Comparison of ENCODE assay signal across 7 mouse cellular contexts in genomic region chr2:166712310-166712709, GRCm38 (mm10). TPM values are rescaled to one million over a fixed set of nuclear protein-coding genes. Genes with fewer than 3 reads are reported as not detected.
DNase-seq lines count a peak whose midpoint lies in the region; ATAC-seq and TF ChIP-seq lines count a peak whose summit lies in the region.

No protein-coding gene starts in this region.

- no peak for TF ChIP-seq POLR2A in thymus, adult 2 months (IDR thresholded peaks at IDR 0.05; ENCODE audit: control insufficient read depth, extremely low read depth, insufficient read depth, low read length, poor library complexity)
- TF ChIP-seq POLR2A in small intestine, adult 2 months (IDR thresholded peaks at IDR 0.05; ENCODE audit: low read depth, low read length) = no peak

- H3K9ac ChIP-seq in limb, embryonic 13.5 days = peak overlapping the region; percentile 81

- DNase-seq in thymus, adult 2 months = no peak
- no peak for DNase-seq in thymus, postnatal 4 days
- DNase-seq in forebrain, embryonic 10.5 days (ENCODE audit: extremely low spot score, low spot score) = peak; percentile 26
- DNase-seq in kidney, postnatal 36 days = no peak

- H3K9me3 ChIP-seq in forebrain, embryonic 10.5 days = no peaks in the 10 kb centered on the region
- no peaks in the 10 kb centered on the region for H3K9me3 ChIP-seq in limb, embryonic 13.5 days

- no peak for ATAC-seq in limb, embryonic 13.5 days (ENCODE audit: low FRiP score, low read depth)
- ATAC-seq in megakaryocyte-erythroid progenitor cell, adult 5-6 weeks (replicated peaks; ENCODE audit: low FRiP score, low TSS enrichment, poor library complexity, severe bottlenecking) = no peak

- no peaks in the 10 kb centered on the region for H3K36me3 ChIP-seq in thymus, adult 2 months (ENCODE audit: control insufficient read depth, insufficient read depth, low read length)
- H3K36me3 ChIP-seq in forebrain, embryonic 10.5 days (replicated peaks) = peaks cover 8% of the 10 kb centered on the region; the same call in 1 of the 2 replicates
- H3K36me3 ChIP-seq in limb, embryonic 13.5 days = no peaks in the 10 kb centered on the region
- no peaks in the 10 kb centered on the region for H3K36me3 ChIP-seq in small intestine, adult 2 months (ENCODE audit: control insufficient read depth, insufficient read depth, low read length)

- no peak for TF ChIP-seq CTCF in thymus, adult 2 months (IDR thresholded peaks at IDR 0.05; ENCODE audit: borderline replicate concordance, control insufficient read depth, extremely low read depth, insufficient read depth, low read length, poor library complexity)
- TF ChIP-seq CTCF in small intestine, adult 2 months (IDR thresholded peaks at IDR 0.05; ENCODE audit: extremely low read depth, insufficient read length, insufficient replicate concordance, low read depth, low read length) = no peak

- H3K27me3 ChIP-seq in thymus, adult 2 months (ENCODE audit: control insufficient read depth, insufficient read depth, low read length) = no peaks in the 10 kb centered on the region
- H3K27me3 ChIP-seq in forebrain, embryonic 10.5 days (ENCODE audit: poor library complexity, severe bottlenecking) = peaks cover 14% of the 10 kb centered on the region
- H3K27me3 ChIP-seq in limb, embryonic 13.5 days = no peaks in the 10 kb centered on the region
- H3K27me3 ChIP-seq in small intestine, adult 2 months (ENCODE audit: control insufficient read depth, insufficient read depth, low read length) = peaks cover 13% of the 10 kb centered on the region

- H3K4me1 ChIP-seq in thymus, adult 2 months (replicated peaks; ENCODE audit: control insufficient read depth, insufficient read depth, low read length) = peaks cover 46% of the 10 kb centered on the region
- H3K4me1 ChIP-seq in forebrain, embryonic 10.5 days = peaks cover 75% of the 10 kb centered on the region
- peaks cover 35% of the 10 kb centered on the region for H3K4me1 ChIP-seq in limb, embryonic 13.5 days
- peaks cover 7% of the 10 kb centered on the region for H3K4me1 ChIP-seq in small intestine, adult 2 months (ENCODE audit: control insufficient read depth, insufficient read depth, insufficient read length, low read length)

- peak overlapping the region; percentile 78 for H3K4me3 ChIP-seq in thymus, adult 2 months (ENCODE audit: control insufficient read depth, insufficient read depth, low read length)
- peak overlapping the region; percentile 79 for H3K4me3 ChIP-seq in forebrain, embryonic 10.5 days
- peak overlapping the region; percentile 78 for H3K4me3 ChIP-seq in limb, embryonic 13.5 days
- H3K4me3 ChIP-seq in small intestine, adult 2 months (ENCODE audit: low read depth, low read length) = peak overlapping the region; percentile 79

- WGBS in thymus, adult 2 months = 0% methylated on average over 4 of the region's 4 CpGs
- 0% methylated on average over 4 of the region's 4 CpGs for WGBS in forebrain, embryonic 10.5 days
- WGBS in limb, embryonic 13.5 days = 0% methylated on average over 4 of the region's 4 CpGs
- 18% methylated on average over 4 of the region's 4 CpGs for WGBS in small intestine, adult 2 months

- peak overlapping the region; percentile 87; the same call in 1 of the 2 replicates for H3K27ac ChIP-seq in thymus, adult 2 months (ENCODE audit: control insufficient read depth, insufficient read depth, low read length)
- peak overlapping the region; percentile 90 for H3K27ac ChIP-seq in forebrain, embryonic 10.5 days
- no peak overlapping the region for H3K27ac ChIP-seq in limb, embryonic 13.5 days
- H3K27ac ChIP-seq in small intestine, adult 2 months (ENCODE audit: insufficient read depth, low read depth, low read length) = no peak overlapping the region

- peak overlapping the region; percentile 93 for H3K4me2 ChIP-seq in limb, embryonic 13.5 days (replicated peaks)

RNA-seq across cellular contexts. Expression of gene Prex1, which starts 1.3 kb away (rescaled TPM):
- 264 and 297 TPM in 2 replicates for polyA plus RNA-seq in thymus, adult 2 months (2012; rRNA removed)
- polyA plus RNA-seq in forebrain, embryonic 10.5 days (2016; fragmentation: Nextera tagmentation; extraction: Ambion mirVana) = 24.3 and 25.5 TPM in 2 replicates
- 18.8 and 19.4 TPM in 2 replicates for polyA plus RNA-seq in limb, embryonic 13.5 days (2015; fragmentation: Nextera tagmentation; extraction: Ambion mirVana)
- polyA plus RNA-seq in small intestine, adult 2 months (2012; rRNA removed) = 15.8 and 20.1 TPM in 2 replicates
- total RNA-seq in megakaryocyte-erythroid progenitor cell, adult 5-6 weeks (2014; fragmentation: Nextera tagmentation) = 34.5 and 39.2 TPM in 2 replicates
- 9.2 and 10.0 TPM in 2 replicates for total RNA-seq in megakaryocyte-erythroid progenitor cell, adult 5-6 weeks (2017)

Comparison
In these comparisons a context has a peak if more than half of its experiments do, and no peak if none do; other contexts are left out.
1. H3K27ac ChIP-seq: peak in thymus, adult 2 months (single experiment) and forebrain, embryonic 10.5 days (single experiment); none in limb, embryonic 13.5 days (single experiment) and small intestine, adult 2 months (single experiment).
2. Peak in every context shown above with its lines, with median percentiles within 50 percentile points of each other: H3K4me3 ChIP-seq.